Mouse (Mus musculus) adrenal gland, postnatal 4 days (tissue): ENCODE measurements at regions not wholly inside any gene's neighbourhood (a gene's known extent, or its start where the extent isn't known, plus 50 kb on each side); places are given as distances from the start of the nearest gene placed in this dataset.

Experiments used
- DNase-seq, 2 experiments: peaks; one replicate each; pipeline ENCODE4 v3.0.0; 2021 to 2022; ENCODE audit warnings: low spot score in 2 of 2, mixed read lengths in 2 of 2

DNA sequence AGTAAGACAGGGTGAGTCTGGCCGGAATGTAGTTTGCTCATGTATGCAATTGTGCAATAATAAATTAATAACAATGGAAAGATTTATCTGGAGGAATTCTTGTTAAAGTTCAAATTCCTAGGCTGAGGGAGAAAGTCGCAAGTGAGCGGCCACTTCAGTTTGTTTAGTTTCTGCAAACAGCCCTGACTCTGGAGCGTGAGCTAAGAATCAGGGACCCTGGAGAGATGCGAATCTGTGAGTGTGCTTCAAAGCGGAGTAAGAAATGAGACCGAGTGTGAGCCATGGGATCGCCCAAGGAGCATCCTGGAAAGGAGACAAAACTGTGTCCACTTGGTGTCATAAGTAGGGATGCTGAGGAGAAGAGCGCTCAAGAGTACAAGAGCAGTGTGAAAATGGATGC lies 104.2 kb upstream of the Lrig3 start:
- DNase-seq, result no peak

DNA sequence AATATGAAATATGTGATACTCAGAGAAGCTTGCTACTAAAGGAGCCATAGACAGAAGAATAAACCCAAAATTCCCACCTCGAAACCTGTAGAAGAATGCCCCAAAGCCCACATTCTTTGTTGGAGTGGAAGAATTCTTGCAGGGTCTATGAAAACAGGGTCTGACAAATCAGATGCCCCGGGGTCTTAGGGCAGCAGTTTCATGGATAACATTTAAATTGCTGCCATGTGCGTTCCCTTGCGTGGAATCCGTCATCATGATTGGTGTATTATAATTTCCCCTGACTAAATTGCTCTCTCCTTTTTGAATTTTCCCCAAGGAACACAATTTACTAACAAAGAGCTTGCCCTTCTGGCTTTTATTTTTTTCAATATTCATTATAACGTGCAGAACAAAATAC lies 99.6 kb upstream of the Lrig3 start:
- no peak for DNase-seq

DNA sequence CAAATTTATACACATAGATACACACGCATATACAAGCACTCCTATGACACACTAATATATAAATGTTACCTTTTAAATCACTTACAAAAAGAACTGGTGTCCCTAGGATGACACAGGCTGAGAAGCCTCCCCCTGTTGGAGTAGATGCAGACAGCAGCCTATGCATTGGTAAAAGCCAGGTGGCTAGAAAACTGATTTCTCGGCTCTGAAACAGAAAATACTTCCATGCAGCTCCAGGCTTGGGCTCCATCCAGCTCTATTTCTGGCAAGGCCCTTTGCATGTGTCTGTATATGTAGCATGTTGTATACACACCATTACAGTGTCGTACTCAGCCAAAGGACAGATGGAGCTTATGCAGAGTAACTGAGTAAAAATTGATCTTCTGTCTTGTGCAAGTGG lies 81.4 kb upstream of the Lrig3 start:
- DNase-seq, result no peak

DNA sequence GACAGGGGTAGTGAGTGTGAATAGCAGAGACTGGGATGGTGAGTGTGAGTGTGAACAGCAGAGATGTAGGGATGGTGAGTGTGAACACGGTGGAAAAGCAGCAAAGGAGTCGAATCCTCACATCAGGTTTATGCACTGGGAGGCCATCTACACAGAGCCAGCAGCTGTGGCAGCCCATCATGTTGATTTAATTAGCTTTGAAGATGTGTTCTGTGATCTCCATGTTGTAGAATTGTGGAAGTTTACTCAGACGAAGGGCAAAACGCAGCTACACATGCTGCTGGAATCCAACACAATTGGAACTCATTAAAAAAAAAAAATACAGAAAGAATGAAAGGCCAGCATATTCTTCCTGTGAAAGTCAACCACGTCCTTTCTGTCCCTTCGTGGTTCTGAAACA lies 80.2 kb upstream of the Lrig3 start:
- DNase-seq, result no peak

DNA sequence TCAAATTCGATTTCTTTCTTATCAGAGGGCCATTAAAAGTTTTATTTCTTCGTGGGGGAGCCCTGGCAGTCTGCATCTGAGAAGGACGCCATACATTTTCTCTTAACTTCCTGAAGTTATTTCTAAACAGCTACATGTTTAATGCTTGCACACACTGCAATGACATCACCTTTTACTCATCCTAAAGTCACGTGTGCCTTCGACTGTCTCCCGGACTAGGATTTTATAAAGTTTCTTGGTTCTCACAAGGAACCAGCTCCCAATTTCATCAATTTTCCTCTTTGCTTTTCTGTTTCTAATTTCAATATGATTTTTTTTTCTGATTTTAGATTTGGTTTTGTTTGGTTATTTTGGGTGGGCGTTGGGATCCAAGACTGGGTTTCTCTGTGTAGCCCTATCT lies 73.8 kb upstream of the Lrig3 start:
- no peak for DNase-seq

DNA sequence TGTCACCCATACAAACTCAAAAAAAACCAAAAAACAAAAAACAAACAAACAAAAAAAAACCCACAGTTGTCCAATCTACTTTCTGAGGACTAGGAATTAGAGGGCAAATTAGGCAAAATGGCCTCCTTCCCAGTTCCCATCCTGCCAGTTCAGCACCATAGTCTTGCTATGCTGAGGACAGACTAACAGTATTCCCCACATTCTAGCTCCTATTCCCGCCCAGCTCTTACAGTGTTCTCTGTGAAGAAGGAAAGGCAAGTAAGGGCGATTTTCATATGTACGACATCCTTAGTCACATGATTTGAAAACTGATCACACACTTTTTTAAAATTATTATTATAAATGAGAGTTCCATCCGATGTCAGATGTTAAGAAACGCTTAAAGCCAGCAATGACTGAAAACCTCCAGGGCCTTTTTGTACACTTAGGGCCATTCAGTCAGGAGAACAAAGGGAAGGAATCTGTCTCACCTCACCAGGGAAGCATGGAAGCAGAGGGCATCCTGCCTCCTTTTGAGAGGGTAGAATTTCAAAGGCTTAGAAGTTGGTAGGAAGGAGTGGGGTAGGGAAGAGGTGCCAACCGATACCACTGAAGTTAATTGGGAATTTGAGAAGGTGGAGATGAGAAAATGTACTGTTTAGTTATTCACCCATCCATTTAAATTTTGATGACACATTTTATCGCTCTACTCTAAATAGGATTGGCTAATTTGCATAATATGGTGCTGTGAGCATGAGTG lies 70.1 kb upstream of the Lrig3 start:
- DNase-seq, result no peak

DNA sequence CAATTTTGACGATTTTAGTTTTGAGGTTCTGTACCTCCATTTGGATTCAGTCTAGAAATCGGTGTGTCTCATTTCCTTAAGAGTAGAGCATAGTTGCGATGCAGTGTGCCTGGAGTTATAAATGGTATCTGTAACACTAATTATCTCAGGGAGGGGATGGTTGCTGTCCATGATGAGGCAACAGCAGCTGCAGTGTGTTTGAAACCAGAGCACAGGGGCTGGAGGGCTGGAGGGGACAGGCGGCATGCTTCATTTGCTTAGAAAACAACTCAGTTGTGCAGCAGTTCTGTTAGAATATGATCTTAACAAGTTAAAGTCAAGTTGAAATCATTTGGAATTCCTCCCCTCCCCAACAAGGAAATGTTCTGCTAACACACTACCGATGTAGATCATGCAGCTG lies 69.3 kb upstream of the Lrig3 start:
- no peak for DNase-seq

DNA sequence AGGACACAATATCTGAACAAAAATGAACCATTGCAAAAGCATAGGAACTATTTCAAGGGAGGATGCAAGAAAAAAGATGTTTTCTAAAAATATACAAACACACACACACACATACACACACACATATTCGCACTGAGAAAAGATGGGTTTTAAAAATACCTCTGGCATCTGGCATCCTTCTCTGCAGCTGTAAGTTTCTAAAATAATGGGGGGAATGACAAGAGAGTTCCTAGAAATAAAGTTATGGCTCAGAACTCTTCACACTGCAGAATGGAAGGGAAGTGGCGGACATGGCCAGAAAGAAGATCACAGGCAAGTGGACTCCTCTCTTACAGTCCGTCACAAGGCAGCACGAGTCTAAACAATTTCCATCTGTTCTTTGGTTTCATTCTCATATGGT lies 66.5 kb upstream of the Lrig3 start:
- DNase-seq, result no peak

DNA sequence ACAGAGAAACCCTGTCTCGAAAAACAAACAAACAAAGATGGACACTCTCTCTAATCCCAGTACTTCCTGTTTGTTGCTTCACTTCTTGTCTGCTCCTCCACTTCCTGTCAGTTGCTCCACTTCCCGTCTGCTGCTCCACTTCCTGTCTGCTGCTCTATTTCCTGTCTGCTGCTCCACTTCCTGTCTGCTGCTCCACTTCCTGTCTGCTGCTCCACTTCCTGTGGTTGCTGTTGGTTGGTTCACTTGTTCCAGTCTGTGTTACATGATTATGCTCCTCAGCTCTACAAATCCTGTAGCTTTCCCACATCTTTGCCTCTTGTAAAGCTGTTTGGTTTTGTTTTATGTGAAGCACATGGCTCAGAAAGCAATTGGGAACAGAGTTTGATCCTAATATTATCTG lies 65.4 kb upstream of the Lrig3 start:
- DNase-seq, result no peak

DNA sequence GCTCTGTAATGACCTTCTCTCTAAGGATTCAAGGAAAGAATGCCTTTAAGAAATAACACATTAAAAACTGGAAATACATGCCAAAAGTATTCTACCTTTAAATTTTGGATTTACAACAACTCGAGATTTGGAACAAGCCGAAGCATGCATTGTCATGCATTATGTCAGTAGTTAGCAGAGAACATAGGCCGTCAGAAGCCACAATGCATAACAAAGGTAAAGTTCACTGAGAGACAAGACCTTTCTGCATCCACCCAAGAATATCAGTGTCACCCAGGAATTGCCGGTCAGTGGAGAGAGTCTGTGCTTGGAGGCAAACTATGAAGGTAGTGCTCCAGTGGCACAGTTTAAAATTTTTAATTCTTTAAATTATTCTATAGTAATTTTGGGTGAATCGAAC lies 63.3 kb upstream of the Lrig3 start:
- DNase-seq, result no peak

DNA sequence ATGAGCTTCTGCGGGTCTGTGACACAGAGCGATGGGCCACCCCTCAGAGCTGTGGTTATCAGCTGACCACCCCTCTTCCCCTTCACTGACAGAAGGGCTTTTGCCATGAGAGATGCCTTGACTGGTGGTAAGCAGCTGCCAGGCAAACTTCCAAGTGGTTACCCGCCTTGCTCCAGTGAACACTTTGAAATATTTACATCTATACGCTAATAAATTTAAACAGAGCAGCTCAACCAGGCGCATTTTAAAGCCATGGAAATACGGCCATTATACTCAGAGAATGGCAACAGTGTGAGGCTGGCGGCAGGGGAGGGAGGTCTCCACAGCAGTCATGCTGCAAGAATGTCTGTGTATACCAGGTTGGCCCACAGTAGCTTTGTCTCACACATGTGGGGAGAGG lies 53.8 kb upstream of the Lrig3 start:
- DNase-seq, result no peak
